Mouse (Mus musculus): ENCODE measurements around the gene Srsf3.
"Not testable (repeated sequence)": the region's sequence is repeated elsewhere in the genome, so short reads cannot be mapped to it uniquely, and the experiment has no call there.

Gene Srsf3

GRCm38 (mm10) chr17:29018292-29018984 lies 14.0 kb upstream of the Srsf3 start:
- in situ Hi-C loops (cut with MboI, MseI): no loop called here

- in situ Hi-C loops (cut with MboI, MseI): no loop called here
Measured at GRCm38 (mm10) chr17:29019391-29019790, 13.0 kb upstream of the Srsf3 start.

GRCm38 (mm10) chr17:29020444-29020843 lies 12.0 kb upstream of the Srsf3 start:
- in situ Hi-C loops (cut with MboI, MseI): no loop called here

- in situ Hi-C loops (cut with MboI, MseI): no loop called here
Measured at GRCm38 (mm10) chr17:29022230-29022819, 10.1 kb upstream of the Srsf3 start.

DNA sequence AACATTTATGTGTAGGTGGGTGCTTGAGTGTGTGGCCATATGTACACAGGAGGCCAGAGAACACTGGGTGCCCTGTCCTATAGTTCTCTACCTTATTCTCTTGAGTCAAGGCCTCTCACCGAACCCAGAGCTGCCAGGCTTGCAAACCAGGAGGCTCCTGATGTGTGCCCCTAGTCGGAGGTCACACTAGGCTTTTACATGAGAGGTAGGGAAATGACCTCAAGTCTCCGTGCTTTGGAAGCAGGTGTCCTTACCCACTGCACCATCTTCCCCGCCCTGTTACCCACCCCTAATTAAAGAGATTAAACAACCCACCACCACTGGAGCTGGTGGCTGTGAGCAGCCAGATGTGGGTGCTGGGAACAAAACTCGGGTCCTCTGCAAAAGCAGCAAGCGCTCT lies 9.1 kb upstream of the Srsf3 start:
- in situ Hi-C loops (cut with MboI, MseI): no loop called here

DNA sequence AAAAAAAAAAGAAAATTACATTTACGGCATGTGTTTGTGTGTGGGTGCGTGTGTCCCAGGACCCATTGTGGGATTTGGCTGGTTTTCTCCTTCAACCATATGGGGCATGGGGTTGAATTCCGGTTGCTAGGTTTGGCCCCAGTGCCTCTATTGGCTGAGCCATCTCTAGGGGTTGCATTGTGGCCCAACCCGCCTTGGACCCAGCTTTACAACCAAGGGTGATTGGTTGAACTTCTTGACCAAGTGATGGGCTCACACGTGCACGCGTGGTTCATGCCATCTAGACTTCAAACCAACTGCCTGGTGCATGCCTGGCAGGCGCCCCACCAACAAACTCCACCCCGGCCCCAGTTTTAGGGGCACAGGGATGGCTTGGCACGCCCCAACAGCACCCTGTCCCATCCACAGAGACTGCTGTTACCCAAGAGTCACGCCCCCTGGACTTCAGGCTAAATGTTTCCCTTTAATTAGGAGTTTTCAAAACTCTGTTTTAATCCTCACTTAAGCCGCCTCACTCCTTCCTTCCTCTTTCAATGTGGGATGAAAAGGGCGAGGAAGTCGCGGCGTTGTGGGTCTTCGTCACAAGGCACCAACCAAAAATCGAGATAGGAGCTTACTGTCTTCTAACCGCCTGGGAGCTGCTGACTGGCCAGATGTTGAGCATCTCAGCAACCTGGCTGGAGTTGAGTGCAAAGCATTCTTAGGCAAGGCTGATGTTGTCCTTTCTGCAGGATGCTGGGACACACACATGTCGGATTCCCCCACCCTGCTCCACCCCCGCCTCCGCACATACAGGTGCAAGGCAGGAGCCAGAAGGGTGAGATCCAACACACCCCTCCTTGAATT lies 8.2 kb upstream of the Srsf3 start:
- in situ Hi-C loops (cut with MboI, MseI): no loop called here

DNA sequence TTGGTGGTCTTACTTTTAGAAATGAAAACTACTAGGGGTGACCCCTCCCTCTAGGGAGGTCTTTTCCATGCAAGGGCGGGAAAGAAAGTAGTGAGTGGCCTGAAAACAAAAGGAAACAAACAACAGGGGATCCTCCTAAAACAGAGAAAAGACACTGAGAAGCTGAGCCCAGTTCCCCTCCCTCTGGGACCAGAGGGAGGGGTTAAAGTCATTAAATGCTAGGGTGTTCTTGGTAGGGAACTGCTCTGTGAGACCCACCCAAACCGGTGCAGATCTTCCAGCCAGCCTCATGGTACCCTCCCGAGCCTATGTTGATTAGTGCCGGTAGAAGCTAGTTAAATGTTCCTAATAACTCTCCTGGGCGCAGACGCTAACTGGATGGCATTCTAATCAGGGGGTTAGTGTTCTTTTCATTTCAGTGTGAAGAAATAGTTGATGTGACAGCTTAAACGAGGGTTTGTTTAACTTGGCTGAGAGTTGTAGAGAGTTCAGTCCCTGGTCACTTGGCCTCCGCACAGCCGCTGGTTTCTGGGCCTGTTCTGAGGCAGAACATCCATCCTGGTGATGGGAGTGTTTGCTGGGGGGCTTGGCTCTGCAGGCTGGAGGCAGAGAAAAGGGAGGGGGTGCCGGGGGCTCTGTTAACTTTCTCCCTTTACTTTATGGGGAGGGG lies 7.4 kb upstream of the Srsf3 start:
- in situ Hi-C loops (cut with MboI, MseI): no loop called here

- in situ Hi-C loops (cut with MboI, MseI): no loop called here
Measured at GRCm38 (mm10) chr17:29026652-29027356, 5.6 kb upstream of the Srsf3 start.

GRCm38 (mm10) chr17:29030321-29031034 lies 1.9 kb upstream of the Srsf3 start:
- in situ Hi-C loops (cut with MboI, MseI): no loop called here

DNA sequence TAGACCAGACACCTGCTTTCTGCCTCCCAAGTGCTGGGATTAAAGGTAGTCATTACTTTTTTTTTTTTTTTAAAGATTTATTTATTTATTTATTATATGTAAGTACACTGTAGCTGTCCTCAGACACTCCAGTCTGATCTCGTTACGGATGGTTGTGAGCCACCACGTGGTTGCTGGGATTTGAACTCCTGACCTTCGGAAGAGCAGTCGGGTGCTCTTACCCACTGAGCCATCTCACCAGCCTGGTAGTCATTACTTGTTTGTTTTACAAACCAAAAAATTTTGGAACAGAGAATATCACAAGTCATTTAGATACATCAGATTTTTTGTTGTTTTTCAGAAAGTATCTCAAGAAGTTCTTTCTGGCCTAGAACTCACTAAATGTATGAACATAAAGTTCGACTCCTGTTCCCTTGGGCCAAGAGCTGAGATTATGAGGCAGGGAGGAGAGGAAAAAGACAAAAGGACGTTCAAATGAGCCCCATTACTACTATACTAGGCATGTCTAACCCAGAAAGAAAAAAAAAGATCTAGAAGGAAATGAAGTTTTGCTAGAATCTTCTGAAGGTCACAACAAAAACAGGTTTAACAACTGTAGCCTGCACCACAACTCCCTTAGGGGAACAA lies 1.2 kb upstream of the Srsf3 start:
- in situ Hi-C loops (cut with MboI, MseI): not testable (repeated sequence)

GRCm38 (mm10) chr17:29031771-29032273 lies 606 bp upstream of the Srsf3 start:
- in situ Hi-C loops (cut with MboI, MseI): no loop called here

GRCm38 (mm10) chr17:29033569-29034061 lies 1.2 kb downstream of the Srsf3 start:
- in situ Hi-C loops (cut with MboI, MseI): no loop called here

DNA sequence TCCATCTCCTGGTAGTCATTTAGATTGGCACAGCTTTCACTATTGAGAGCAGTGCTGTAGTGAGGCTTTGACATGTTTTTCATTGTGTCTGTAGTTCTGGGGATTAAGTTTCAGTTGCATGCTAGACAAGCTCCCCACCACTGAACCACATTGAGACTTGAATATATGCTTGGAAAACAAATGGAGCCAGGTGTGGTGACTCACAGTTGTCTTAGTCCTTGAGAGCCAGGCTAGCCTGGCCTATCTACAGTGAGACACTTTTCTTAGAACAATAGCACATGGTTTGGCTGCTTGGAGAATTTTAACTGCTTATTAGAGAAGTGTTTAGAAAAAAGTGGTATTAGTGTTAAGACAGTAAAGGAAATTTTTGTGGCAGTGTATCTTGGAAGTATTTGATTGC lies 1.8 kb downstream of the Srsf3 start:
- in situ Hi-C loops (cut with MboI, MseI): no loop called here

DNA sequence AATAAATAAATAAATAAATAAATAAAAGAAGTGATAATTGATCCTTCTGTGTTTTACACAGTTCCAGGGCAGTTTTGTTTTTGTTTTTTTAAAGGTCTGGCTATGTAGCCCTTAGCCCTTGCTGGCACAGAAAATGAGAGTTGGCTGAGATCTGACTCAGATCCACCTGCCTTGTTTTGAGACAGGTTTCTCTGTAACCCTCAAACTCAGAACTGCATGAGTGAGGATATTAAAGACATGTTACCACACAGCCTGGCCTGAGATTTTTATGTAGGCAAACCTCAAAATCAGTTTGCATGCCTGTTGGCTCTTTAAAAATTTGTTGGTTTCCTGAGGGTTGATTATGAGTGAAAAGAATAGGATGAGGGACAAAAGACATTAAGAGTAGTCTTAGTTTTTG lies 3.1 kb downstream of the Srsf3 start:
- in situ Hi-C loops (cut with MboI, MseI): no loop called here

DNA sequence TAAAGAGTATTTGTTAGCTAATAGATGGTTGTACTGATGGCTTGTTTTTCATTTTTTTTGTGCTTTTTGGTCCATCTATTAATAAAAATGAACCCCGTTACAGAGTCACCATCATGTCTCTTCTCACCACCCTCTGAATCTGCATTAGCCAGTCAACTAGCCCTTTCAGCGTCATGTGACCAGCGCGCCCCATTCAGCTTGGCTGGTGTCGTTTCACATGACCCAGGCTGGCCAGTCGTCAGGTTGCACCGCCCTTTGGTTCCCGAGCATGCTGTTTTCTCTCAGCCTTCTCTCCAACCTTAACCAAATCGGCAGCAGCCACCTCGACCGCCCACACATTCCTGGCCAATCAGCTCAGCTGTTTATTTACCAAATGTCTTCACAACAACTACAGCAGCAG lies 6.9 kb downstream of the Srsf3 start:
- in situ Hi-C loops (cut with MboI, MseI): no loop called here

- in situ Hi-C loops (cut with MboI, MseI): not testable (repeated sequence)
Measured at GRCm38 (mm10) chr17:29041632-29042031, 9.2 kb downstream of the Srsf3 start.

- in situ Hi-C loops (cut with MboI, MseI): no loop called here
Measured at GRCm38 (mm10) chr17:29042569-29042968, 10.1 kb downstream of the Srsf3 start.

DNA sequence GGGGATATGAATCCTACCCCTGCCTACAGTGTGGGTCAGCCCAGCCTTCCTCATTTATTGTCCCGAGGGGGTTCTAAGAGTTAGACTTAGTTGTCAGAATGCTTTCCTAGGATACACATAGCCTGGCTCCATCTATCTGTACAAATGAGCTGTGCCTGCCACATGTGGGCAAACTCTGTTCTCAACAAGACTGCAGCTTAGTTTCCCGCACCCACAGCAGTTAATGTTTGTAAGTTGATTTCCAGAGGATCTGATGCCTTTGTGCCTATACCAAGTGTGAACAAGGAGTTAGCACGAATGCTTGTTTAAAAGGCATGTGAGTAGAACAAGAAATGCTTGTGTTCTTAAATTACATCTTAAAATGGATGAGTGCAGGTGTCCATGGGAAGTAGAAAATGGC lies 11.2 kb downstream of the Srsf3 start:
- in situ Hi-C loops (cut with MboI, MseI): no loop called here

DNA sequence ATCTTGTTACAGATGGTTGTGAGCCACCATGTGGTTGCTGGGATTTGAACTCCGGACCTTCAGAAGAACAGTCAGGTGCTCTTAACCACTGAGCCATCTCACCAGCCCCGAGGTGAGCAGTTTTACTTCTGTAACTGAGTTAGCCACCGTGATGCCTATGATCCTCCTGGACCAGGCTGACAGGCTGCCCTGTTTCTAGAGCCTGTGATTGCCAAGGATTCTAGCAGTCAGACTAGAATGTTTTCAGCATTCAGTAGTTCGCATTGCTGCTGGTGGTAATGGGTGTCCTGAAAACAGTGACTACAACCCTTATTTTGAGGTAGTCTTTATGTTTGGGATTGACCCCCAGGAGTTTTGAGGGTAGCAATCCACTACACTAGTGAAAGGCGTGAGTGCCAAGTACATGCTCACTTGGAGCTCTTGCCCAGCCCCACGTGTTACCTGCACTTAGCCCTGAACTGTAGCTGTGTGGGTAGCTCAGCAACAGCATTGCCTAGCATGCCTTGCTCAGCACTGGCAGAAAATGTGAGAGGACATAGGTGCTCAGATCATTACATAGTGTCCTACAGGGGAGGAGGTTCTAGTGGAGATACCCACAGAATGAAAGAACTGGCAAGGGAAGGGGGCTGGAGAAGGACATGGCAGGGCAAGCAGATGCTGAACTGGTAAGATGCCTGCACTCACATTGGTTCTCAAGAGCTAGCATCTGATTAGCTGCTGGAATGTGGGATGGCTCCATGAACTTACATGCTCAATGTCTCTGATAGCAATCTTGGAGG lies 11.9 kb downstream of the Srsf3 start:
- in situ Hi-C loops (cut with MboI, MseI): no loop called here

Data from T-helper 1 cell (primary cell).